Mouse (Mus musculus): ENCODE data around the gene Mpped2. TPM values are rescaled to one million over a fixed set of nuclear protein-coding genes. Genes with fewer than 3 reads are reported as not detected.

Mpped2 gene
- polyA plus RNA-seq, 1 experiment, result 17.4 TPM

DNA sequence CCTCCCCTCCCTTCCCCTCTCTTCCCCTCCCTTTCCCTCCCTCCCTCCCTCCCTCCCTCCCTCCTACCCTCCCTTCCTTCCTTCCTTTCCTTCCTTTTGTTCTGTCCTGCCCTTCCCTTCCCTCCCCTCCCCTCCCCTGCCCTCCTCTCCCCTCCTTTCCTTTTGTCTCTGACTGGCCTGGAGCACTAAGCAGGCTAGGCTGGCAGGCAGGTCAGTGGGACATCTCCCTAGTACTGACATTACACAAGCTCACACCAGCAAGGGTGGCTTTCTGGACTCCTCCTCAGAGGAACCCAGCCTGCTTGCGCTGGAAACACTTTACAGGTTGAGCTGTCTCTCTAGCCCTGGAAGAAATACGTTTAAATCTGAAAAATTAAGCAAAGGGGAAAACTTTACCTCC, 139.5 kb downstream of the Mpped2 start:
- no peak overlapping the region for H3K27ac ChIP-seq (ENCODE audit: insufficient read depth, low read length)
- H3K4me3 ChIP-seq (ENCODE audit: insufficient read depth, low read length), result no peak overlapping the region
- TF ChIP-seq CTCF (IDR thresholded peaks at IDR 0.05; ENCODE audit: extremely low read depth, insufficient read depth, low read length) (no peak), POLR2A (IDR thresholded peaks at IDR 0.05; ENCODE audit: extremely low read depth, insufficient read depth, low read length) (no peak)
- no peaks in the 10 kb centered on the region for H3K4me1 ChIP-seq (ENCODE audit: control insufficient read depth, insufficient read depth, low read length)

DNA sequence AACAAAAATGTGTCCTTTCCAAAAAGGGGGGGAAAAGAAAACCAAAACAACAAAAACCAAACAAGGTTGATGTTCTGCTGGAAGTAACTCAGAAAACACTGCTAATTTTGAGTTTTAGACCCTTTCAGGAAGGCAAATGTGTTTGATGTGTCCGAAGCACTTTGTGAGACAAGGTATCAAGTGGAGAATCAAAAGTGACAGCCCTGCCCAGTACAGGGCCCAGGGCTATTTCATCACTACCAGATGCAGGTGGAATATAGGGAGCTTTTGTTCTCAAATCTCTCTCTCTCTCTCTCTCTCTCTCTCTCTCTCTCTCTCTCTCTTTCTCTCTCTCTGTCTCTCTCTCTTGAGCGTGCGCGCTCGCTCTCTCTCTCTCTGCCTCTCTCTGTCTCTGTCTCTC, 140.1 kb downstream of the Mpped2 start:
- no peaks in the 10 kb centered on the region for H3K4me1 ChIP-seq (ENCODE audit: control insufficient read depth, insufficient read depth, low read length)
- no peak overlapping the region for H3K27ac ChIP-seq (ENCODE audit: insufficient read depth, low read length)
- TF ChIP-seq CTCF (IDR thresholded peaks at IDR 0.05; ENCODE audit: extremely low read depth, insufficient read depth, low read length) (no peak), POLR2A (IDR thresholded peaks at IDR 0.05; ENCODE audit: extremely low read depth, insufficient read depth, low read length) (no peak)
- no peak overlapping the region for H3K4me3 ChIP-seq (ENCODE audit: insufficient read depth, low read length)

- TF ChIP-seq CTCF (IDR thresholded peaks at IDR 0.05; ENCODE audit: extremely low read depth, insufficient read depth, low read length) (no peak), POLR2A (IDR thresholded peaks at IDR 0.05; ENCODE audit: extremely low read depth, insufficient read depth, low read length) (no peak)
- no peak overlapping the region for H3K27ac ChIP-seq (ENCODE audit: insufficient read depth, low read length)
- no peak overlapping the region for H3K4me3 ChIP-seq (ENCODE audit: insufficient read depth, low read length)
- no peaks in the 10 kb centered on the region for H3K4me1 ChIP-seq (ENCODE audit: control insufficient read depth, insufficient read depth, low read length)
Measured at GRCm38 (mm10) chr2:106835321-106835720, 142.3 kb downstream of the Mpped2 start.

DNA sequence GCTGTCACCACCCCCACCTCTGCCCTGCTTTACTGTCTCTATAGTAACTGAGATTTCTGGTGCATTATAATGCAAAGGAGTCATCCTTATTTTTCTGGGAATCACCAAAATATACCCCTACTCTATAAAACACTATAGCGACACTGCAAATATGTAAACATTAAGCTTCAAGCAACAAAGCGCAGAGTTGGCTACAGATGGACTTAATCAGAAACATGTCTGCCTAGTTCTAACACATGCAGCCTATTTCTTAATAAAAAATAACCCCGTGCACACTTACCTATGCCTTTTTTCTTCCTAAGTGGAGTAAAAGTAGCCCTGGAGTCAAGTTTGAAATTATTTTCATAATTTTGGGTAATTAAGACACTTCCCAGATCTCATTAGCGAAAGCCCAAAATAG, 144.2 kb downstream of the Mpped2 start:
- Histone ChIP-seq H3K4me1 (ENCODE audit: control insufficient read depth, insufficient read depth, low read length) (no peaks in the 10 kb centered on the region), H3K27ac (ENCODE audit: insufficient read depth, low read length) (no peak overlapping the region), H3K4me3 (ENCODE audit: insufficient read depth, low read length) (no peak overlapping the region)
- no peak for TF ChIP-seq POLR2A (IDR thresholded peaks at IDR 0.05; ENCODE audit: extremely low read depth, insufficient read depth, low read length)
- TF ChIP-seq CTCF (IDR thresholded peaks at IDR 0.05; ENCODE audit: extremely low read depth, insufficient read depth, low read length), result no peak

DNA sequence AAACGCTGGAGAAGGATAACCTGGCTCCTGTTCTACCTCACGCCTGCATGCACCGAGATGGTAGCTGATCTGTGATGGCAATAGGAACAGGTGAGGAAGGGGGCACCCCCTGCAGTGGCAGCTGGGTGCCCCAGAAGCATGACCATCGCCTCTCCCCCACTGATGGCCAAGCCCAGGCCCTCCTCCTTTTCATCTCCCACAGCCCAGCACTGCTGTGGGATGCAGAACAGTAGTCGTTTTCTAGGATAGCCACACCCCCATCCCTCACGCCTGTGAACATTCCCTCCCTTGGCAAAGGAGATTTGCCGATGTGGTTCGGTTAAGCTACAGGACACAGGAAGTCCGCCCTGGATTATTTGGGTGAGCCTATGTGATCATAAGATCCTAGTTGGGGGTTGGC, 151.1 kb downstream of the Mpped2 start:
- no peak overlapping the region for H3K4me3 ChIP-seq (ENCODE audit: insufficient read depth, low read length)
- H3K4me1 ChIP-seq (ENCODE audit: control insufficient read depth, insufficient read depth, low read length), result no peaks in the 10 kb centered on the region
- no peak for TF ChIP-seq POLR2A (IDR thresholded peaks at IDR 0.05; ENCODE audit: extremely low read depth, insufficient read depth, low read length)
- TF ChIP-seq CTCF (IDR thresholded peaks at IDR 0.05; ENCODE audit: extremely low read depth, insufficient read depth, low read length), result no peak
- no peak overlapping the region for H3K27ac ChIP-seq (ENCODE audit: insufficient read depth, low read length)

GRCm38 (mm10) chr2:106844766-106845678, 152.0 kb downstream of the Mpped2 start:
- H3K4me1 ChIP-seq (ENCODE audit: control insufficient read depth, insufficient read depth, low read length), result no peaks in the 10 kb centered on the region
- TF ChIP-seq CTCF (IDR thresholded peaks at IDR 0.05; ENCODE audit: extremely low read depth, insufficient read depth, low read length), result no peak
- H3K4me3 ChIP-seq (ENCODE audit: insufficient read depth, low read length), result no peak overlapping the region
- H3K27ac ChIP-seq (ENCODE audit: insufficient read depth, low read length), result no peak overlapping the region

GRCm38 (mm10) chr2:106846511-106846910, 153.4 kb downstream of the Mpped2 start:
- no peaks in the 10 kb centered on the region for H3K4me1 ChIP-seq (ENCODE audit: control insufficient read depth, insufficient read depth, low read length)
- TF ChIP-seq CTCF (IDR thresholded peaks at IDR 0.05; ENCODE audit: extremely low read depth, insufficient read depth, low read length) (no peak), POLR2A (IDR thresholded peaks at IDR 0.05; ENCODE audit: extremely low read depth, insufficient read depth, low read length) (no peak)
- H3K4me3 ChIP-seq (ENCODE audit: insufficient read depth, low read length), result no peak overlapping the region
- H3K27ac ChIP-seq (ENCODE audit: insufficient read depth, low read length), result no peak overlapping the region

DNA sequence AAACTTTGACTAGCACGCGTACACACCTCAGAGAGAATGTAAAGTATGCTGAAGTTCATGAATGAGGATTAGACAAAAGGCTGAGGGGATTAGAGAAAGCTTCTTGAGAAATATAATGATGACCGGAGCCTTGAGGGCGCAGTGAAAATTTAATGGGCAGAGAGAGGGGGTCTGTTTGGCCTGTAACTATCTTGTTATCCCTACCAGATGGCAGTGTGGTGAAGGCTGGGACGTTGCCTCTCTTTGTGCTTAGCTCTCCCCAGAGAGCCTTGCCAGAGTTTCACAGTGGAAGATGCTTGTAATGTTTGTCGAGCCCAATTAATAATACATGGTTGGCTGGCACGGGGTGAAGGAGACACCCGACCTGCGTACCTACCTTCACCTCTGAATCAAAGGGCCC, 156.3 kb downstream of the Mpped2 start:
- no peak for TF ChIP-seq POLR2A (IDR thresholded peaks at IDR 0.05; ENCODE audit: extremely low read depth, insufficient read depth, low read length)

GRCm38 (mm10) chr2:106851515-106851914, 158.4 kb downstream of the Mpped2 start:
- Histone ChIP-seq H3K4me3 (ENCODE audit: insufficient read depth, low read length) (no peak overlapping the region), H3K4me1 (ENCODE audit: control insufficient read depth, insufficient read depth, low read length) (peaks cover 2% of the 10 kb centered on the region), H3K27ac (ENCODE audit: insufficient read depth, low read length) (no peak overlapping the region)
- TF ChIP-seq POLR2A (IDR thresholded peaks at IDR 0.05; ENCODE audit: extremely low read depth, insufficient read depth, low read length), result no peak
- TF ChIP-seq CTCF (IDR thresholded peaks at IDR 0.05; ENCODE audit: extremely low read depth, insufficient read depth, low read length), result no peak

More for the DNA sequence above, 156.3 kb downstream of the Mpped2 start:
- Histone ChIP-seq H3K4me3 (ENCODE audit: insufficient read depth, low read length) (no peak overlapping the region), H3K4me1 (ENCODE audit: control insufficient read depth, insufficient read depth, low read length) (no peaks in the 10 kb centered on the region), H3K27ac (ENCODE audit: insufficient read depth, low read length) (no peak overlapping the region)

DNA sequence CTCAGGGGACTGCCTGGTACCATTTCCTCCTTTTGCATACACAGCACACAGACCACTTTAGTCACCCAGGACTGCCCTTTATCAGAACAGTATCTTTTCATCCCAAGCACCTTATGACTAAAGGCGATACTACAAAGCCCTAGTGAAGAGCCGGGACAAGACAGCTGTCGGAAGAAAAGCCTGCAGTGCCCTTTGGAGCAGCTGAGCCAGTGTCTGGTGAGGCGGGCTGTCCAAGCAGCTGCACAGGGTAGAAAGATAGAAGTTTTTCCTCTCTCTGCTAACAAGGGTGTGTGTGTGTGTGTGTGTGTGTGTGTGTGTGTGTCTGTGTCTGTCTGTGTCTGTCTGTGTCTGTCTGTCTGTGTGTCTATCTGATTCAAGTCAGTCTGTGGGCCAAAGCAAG, 161.1 kb downstream of the Mpped2 start:
- Histone ChIP-seq H3K4me3 (ENCODE audit: insufficient read depth, low read length) (no peak overlapping the region), H3K4me1 (ENCODE audit: control insufficient read depth, insufficient read depth, low read length) (peaks cover 4% of the 10 kb centered on the region), H3K27ac (ENCODE audit: insufficient read depth, low read length) (no peak overlapping the region)
- TF ChIP-seq POLR2A (IDR thresholded peaks at IDR 0.05; ENCODE audit: extremely low read depth, insufficient read depth, low read length) (no peak), CTCF (IDR thresholded peaks at IDR 0.05; ENCODE audit: extremely low read depth, insufficient read depth, low read length) (no peak)

All from cortical plate, adult 2 months (tissue).